Mouse (Mus musculus): ENCODE results near the gene Nampt. TPM values are rescaled to one million over a fixed set of nuclear protein-coding genes. Genes with fewer than 3 reads are reported as not detected.

Gene Nampt
- polyA plus RNA-seq, 1 experiment = 30.2 TPM

DNA sequence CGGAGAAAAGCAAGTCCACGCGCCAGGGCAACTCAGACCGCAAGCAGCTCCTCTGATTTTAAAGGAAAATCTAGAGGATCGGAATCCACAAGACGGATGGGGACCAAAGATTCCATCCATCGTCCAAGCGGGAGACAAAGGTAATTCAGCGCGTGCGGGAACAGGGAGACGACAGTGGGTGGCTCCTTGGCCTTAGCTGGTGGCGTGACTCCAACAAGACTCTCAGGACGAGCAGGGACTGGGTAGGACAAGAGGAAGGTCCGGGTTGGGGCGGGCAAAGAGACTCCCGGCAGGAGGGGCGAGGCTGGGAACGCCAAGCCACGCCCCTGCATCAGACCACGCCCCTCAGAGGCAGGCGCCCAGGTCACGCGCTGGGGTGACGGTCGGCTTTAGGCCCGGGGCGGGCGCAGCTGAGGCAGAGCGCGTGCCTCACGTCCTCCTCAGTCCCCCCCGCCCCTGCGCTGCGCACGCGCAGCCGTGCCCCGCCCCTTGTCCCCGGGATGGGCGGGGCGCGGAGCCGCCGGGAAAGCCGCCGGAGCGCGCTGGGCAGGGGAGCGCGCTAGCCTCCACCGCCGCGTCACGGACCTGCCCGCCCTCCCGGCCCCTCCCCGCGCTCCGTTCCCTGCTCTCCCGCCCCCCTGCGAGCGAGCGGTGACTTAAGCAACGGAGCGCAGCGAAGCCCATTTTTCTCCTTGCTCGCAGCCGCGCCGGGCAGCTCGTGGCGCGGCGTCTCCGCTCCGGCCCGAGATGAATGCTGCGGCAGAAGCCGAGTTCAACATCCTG is 669 bp downstream of the Nampt start:
- no peaks in the 10 kb centered on the region; the same call in 1 of the 2 replicates for H3K4me1 ChIP-seq (ENCODE audit: control insufficient read depth, insufficient read depth, low read length)
- peak overlapping the region; percentile 99 for H3K27ac ChIP-seq (ENCODE audit: insufficient read depth, low read length)
- TF ChIP-seq CTCF (IDR thresholded peaks at IDR 0.05; ENCODE audit: borderline replicate concordance, insufficient read depth, low read depth, low read length) (peak; percentile 26; the same call in 1 of the 2 replicates), POLR2A (IDR thresholded peaks at IDR 0.05; ENCODE audit: borderline replicate concordance, insufficient read depth, low read length) (peak; percentile 81)
- H3K4me3 ChIP-seq (replicated peaks; ENCODE audit: insufficient read depth, low read depth, low read length) = peak overlapping the region; percentile 100
- DNase-seq = peak; percentile 99
- no peaks in the 10 kb centered on the region for H3K27me3 ChIP-seq (ENCODE audit: control insufficient read depth, insufficient read depth, low read length)
- 1% methylated on average over 71 of the region's 80 CpGs for WGBS

- no peaks in the 10 kb centered on the region for H3K27me3 ChIP-seq (ENCODE audit: control insufficient read depth, insufficient read depth, low read length)
- H3K4me3 ChIP-seq (replicated peaks; ENCODE audit: insufficient read depth, low read depth, low read length) = peak overlapping the region; percentile 100
- TF ChIP-seq POLR2A (IDR thresholded peaks at IDR 0.05; ENCODE audit: borderline replicate concordance, insufficient read depth, low read length) = no peak
- TF ChIP-seq CTCF (IDR thresholded peaks at IDR 0.05; ENCODE audit: borderline replicate concordance, insufficient read depth, low read depth, low read length) = no peak
- 3% methylated on average over 44 of the region's 49 CpGs for WGBS
- H3K27ac ChIP-seq (ENCODE audit: insufficient read depth, low read length) = peak overlapping the region; percentile 19; the same call in 1 of the 2 replicates
- H3K4me1 ChIP-seq (ENCODE audit: control insufficient read depth, insufficient read depth, low read length) = no peaks in the 10 kb centered on the region; the same call in 1 of the 2 replicates
- DNase-seq = peak; percentile 82
Observed at GRCm38 (mm10) chr12:32820688-32821503, 1.6 kb downstream of the Nampt start.

DNA sequence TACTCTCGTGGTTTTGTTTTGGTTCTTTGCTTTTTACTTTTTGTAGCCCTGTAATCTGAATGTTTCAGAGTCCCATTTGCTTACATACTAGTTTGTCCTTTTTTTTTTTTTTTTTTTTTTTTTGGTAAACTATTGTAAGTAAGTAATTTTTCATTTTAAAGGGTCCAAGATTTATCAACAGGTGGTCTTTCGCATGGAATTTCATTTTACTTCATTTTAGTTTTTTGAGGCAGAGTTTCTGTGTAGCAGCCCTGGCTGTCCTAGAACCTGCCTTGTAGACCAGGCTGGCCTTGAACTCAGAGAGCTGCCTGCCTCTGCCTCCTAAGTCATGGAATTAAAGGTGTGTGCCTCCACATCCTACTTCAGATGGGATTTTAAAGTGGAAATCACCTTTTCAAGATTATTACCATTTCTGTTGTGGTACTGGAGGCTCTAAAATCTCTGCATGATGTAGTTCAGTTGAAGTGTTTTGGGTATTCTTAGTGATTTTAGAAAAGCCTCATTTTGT is 2.2 kb downstream of the Nampt start:
- TF ChIP-seq CTCF (IDR thresholded peaks at IDR 0.05; ENCODE audit: borderline replicate concordance, insufficient read depth, low read depth, low read length) = no peak
- Histone ChIP-seq H3K4me3 (replicated peaks; ENCODE audit: insufficient read depth, low read depth, low read length) (no peak overlapping the region), H3K4me1 (ENCODE audit: control insufficient read depth, insufficient read depth, low read length) (no peaks in the 10 kb centered on the region; the same call in 1 of the 2 replicates), H3K27me3 (ENCODE audit: control insufficient read depth, insufficient read depth, low read length) (no peaks in the 10 kb centered on the region), H3K27ac (ENCODE audit: insufficient read depth, low read length) (no peak overlapping the region)
- no peak for DNase-seq
- 55% methylated on average over 2 of the region's 2 CpGs for WGBS

GRCm38 (mm10) chr12:32822066-32822465 is 2.7 kb downstream of the Nampt start:
- Histone ChIP-seq H3K27ac (ENCODE audit: insufficient read depth, low read length) (no peak overlapping the region), H3K4me3 (replicated peaks; ENCODE audit: insufficient read depth, low read depth, low read length) (no peak overlapping the region), H3K27me3 (ENCODE audit: control insufficient read depth, insufficient read depth, low read length) (no peaks in the 10 kb centered on the region), H3K4me1 (ENCODE audit: control insufficient read depth, insufficient read depth, low read length) (no peaks in the 10 kb centered on the region; the same call in 1 of the 2 replicates)
- WGBS = 81% methylated on average over 4 of the region's 4 CpGs
- no peak for DNase-seq
- TF ChIP-seq POLR2A (IDR thresholded peaks at IDR 0.05; ENCODE audit: borderline replicate concordance, insufficient read depth, low read length) (no peak), CTCF (IDR thresholded peaks at IDR 0.05; ENCODE audit: borderline replicate concordance, insufficient read depth, low read depth, low read length) (no peak)

GRCm38 (mm10) chr12:32824586-32824985 is 5.2 kb downstream of the Nampt start:
- Histone ChIP-seq H3K4me1 (ENCODE audit: control insufficient read depth, insufficient read depth, low read length) (peaks cover 11% of the 10 kb centered on the region), H3K4me3 (replicated peaks; ENCODE audit: insufficient read depth, low read depth, low read length) (no peak overlapping the region), H3K27ac (ENCODE audit: insufficient read depth, low read length) (no peak overlapping the region), H3K27me3 (ENCODE audit: control insufficient read depth, insufficient read depth, low read length) (no peaks in the 10 kb centered on the region)
- WGBS = 69% methylated on average over 6 of the region's 6 CpGs
- no peak for TF ChIP-seq POLR2A (IDR thresholded peaks at IDR 0.05; ENCODE audit: borderline replicate concordance, insufficient read depth, low read length)
- TF ChIP-seq CTCF (IDR thresholded peaks at IDR 0.05; ENCODE audit: borderline replicate concordance, insufficient read depth, low read depth, low read length) = no peak
- no peak for DNase-seq

- peak; percentile 36 to 62 for DNase-seq
- H3K4me3 ChIP-seq (replicated peaks; ENCODE audit: insufficient read depth, low read depth, low read length) = no peak overlapping the region
- no peak overlapping the region for H3K27ac ChIP-seq (ENCODE audit: insufficient read depth, low read length)
- H3K27me3 ChIP-seq (ENCODE audit: control insufficient read depth, insufficient read depth, low read length) = no peaks in the 10 kb centered on the region
- H3K4me1 ChIP-seq (ENCODE audit: control insufficient read depth, insufficient read depth, low read length) = peaks cover 14% of the 10 kb centered on the region
- TF ChIP-seq POLR2A (IDR thresholded peaks at IDR 0.05; ENCODE audit: borderline replicate concordance, insufficient read depth, low read length) = no peak
- TF ChIP-seq CTCF (IDR thresholded peaks at IDR 0.05; ENCODE audit: borderline replicate concordance, insufficient read depth, low read depth, low read length) = peak; percentile 61
- 35% methylated on average over 3 of the region's 3 CpGs for WGBS
Observed at GRCm38 (mm10) chr12:32826971-32827370, 7.6 kb downstream of the Nampt start.

- 6% methylated on average over 8 of the region's 8 CpGs for WGBS
- Histone ChIP-seq H3K27ac (ENCODE audit: insufficient read depth, low read length) (peak overlapping the region; percentile 73), H3K4me1 (ENCODE audit: control insufficient read depth, insufficient read depth, low read length) (peaks cover 14% of the 10 kb centered on the region), H3K4me3 (replicated peaks; ENCODE audit: insufficient read depth, low read depth, low read length) (no peak overlapping the region), H3K27me3 (ENCODE audit: control insufficient read depth, insufficient read depth, low read length) (no peaks in the 10 kb centered on the region)
- peak in 1 of 2 experiments; percentile 30 for DNase-seq
- no peak for TF ChIP-seq CTCF (IDR thresholded peaks at IDR 0.05; ENCODE audit: borderline replicate concordance, insufficient read depth, low read depth, low read length)
- no peak for TF ChIP-seq POLR2A (IDR thresholded peaks at IDR 0.05; ENCODE audit: borderline replicate concordance, insufficient read depth, low read length)
Observed at GRCm38 (mm10) chr12:32828137-32828760, 8.9 kb downstream of the Nampt start.
